Mouse (Mus musculus) limb, embryonic 14.5 days (tissue): ENCODE measurements at regions not wholly inside any gene's neighbourhood (a gene's known extent, or its start where the extent isn't known, plus 50 kb on each side); places are given as distances from the start of the nearest gene placed in this dataset.

Experiments
- ATAC-seq: fragments of 200-750 bp; cut with Nextera tagmentation; 2 replicates; pipeline ENCODE4 v1.8.0; 2017; ENCODE audit warnings: low read depth, moderate number of reproducible peaks, moderate TSS enrichment; ENCODE audit not compliant: low FRiP score
- DNase-seq: peaks from one replicate; pipeline ENCODE4 v3.0.0-alpha.2; 2015; ENCODE audit warnings: low spot score
- H3K27ac ChIP-seq: fragments of 300-500 bp; sonication (generic); replicated peaks from 2 replicates; pipeline ENCODE4 v1.5.1; 2014; ENCODE audit warnings: low read depth, mild to moderate bottlenecking, low read length, moderate library complexity, mixed read lengths
- H3K27me3 ChIP-seq: fragments of 300-500 bp; sonication (generic); 2 replicates; pipeline ENCODE4 v1.6.1; 2014; ENCODE audit warnings: low read length, mixed read lengths; ENCODE audit not compliant: control insufficient read depth, insufficient read depth
- H3K36me3 ChIP-seq: fragments of 300-500 bp; sonication (generic); 2 replicates; pipeline ENCODE4 v1.6.1; 2014; ENCODE audit warnings: mild to moderate bottlenecking, low read length, moderate library complexity, mixed read lengths; ENCODE audit not compliant: control insufficient read depth, insufficient read depth
- H3K4me1 ChIP-seq: fragments of 300-500 bp; sonication (generic); 2 replicates; pipeline ENCODE4 v1.6.1; 2014; ENCODE audit warnings: antibody characterized with exemption, low read length, mixed read lengths; ENCODE audit not compliant: control insufficient read depth, insufficient read depth
- H3K4me2 ChIP-seq: fragments of 300-500 bp; sonication (generic); replicated peaks from 2 replicates; pipeline ENCODE4 v1.6.1; 2014; ENCODE audit warnings: low read depth, mild to moderate bottlenecking, low read length, moderate library complexity; ENCODE audit not compliant: severe bottlenecking
- H3K4me3 ChIP-seq: fragments of 300-500 bp; sonication (generic); replicated peaks from 2 replicates; pipeline ENCODE4 v1.5.1; 2014; ENCODE audit warnings: low read length
- H3K9ac ChIP-seq: fragments of 300-500 bp; sonication (generic); 2 replicates; pipeline ENCODE4 v1.6.1; 2014; ENCODE audit warnings: mild to moderate bottlenecking, low read depth, low read length, moderate library complexity; ENCODE audit not compliant: severe bottlenecking
- H3K9me3 ChIP-seq: fragments of 300-500 bp; sonication (generic); 2 replicates; pipeline ENCODE4 v1.6.1; 2016; ENCODE audit warnings: low read length; ENCODE audit not compliant: control insufficient read depth
- POLR2A ChIP-seq: fragments of 200-500 bp; IDR thresholded peaks from 2 replicates; pipeline ENCODE4 v1.8.0; 2012; ENCODE audit warnings: inconsistent platforms, mild to moderate bottlenecking, moderate library complexity, borderline replicate concordance; ENCODE audit not compliant: insufficient read depth, insufficient read length; ENCODE audit errors: extremely low read depth
- WGBS: fragments of 180-500 bp; shearing (Covaris S2); extraction: QIAGEN DNeasy Blood & Tissue Kit; methylation state at CpG from one replicate; pipeline ENCODE4 v1.1.7; 2014; 5-methylcytosine and 5-hydroxymethylcytosine counted together

GRCm38 (mm10) chr9:91459921-91460320, 94.3 kb upstream of the Zic1 start:
- peak; percentile 58 for DNase-seq
- Histone ChIP-seq H3K9me3 (no peaks in the 10 kb centered on the region), H3K4me3 (no peak overlapping the region), H3K4me2 (no peak overlapping the region), H3K27me3 (no peaks in the 10 kb centered on the region), H3K9ac (no peak overlapping the region), H3K36me3 (no peaks in the 10 kb centered on the region), H3K27ac (no peak overlapping the region), H3K4me1 (no peaks in the 10 kb centered on the region)
- no peak for ATAC-seq
- TF ChIP-seq POLR2A = no peak
- 20% methylated on average over 2 of the region's 2 CpGs for WGBS

GRCm38 (mm10) chr9:91456843-91457242, 91.2 kb upstream of the Zic1 start:
- 61% methylated on average over 5 of the region's 5 CpGs for WGBS
- DNase-seq (no peak), ATAC-seq (no peak)
- H3K36me3 ChIP-seq = no peaks in the 10 kb centered on the region
- H3K4me3 ChIP-seq = no peak overlapping the region
- H3K4me1 ChIP-seq = no peaks in the 10 kb centered on the region
- no peak overlapping the region for H3K9ac ChIP-seq
- H3K27ac ChIP-seq = no peak overlapping the region
- no peaks in the 10 kb centered on the region for H3K27me3 ChIP-seq
- no peak for TF ChIP-seq POLR2A
- no peaks in the 10 kb centered on the region for H3K9me3 ChIP-seq
- H3K4me2 ChIP-seq = no peak overlapping the region

GRCm38 (mm10) chr9:91456253-91456823, 90.7 kb upstream of the Zic1 start:
- Histone ChIP-seq H3K36me3 (no peaks in the 10 kb centered on the region), H3K9ac (no peak overlapping the region), H3K27ac (no peak overlapping the region), H3K9me3 (no peaks in the 10 kb centered on the region), H3K27me3 (no peaks in the 10 kb centered on the region), H3K4me2 (no peak overlapping the region), H3K4me3 (no peak overlapping the region), H3K4me1 (no peaks in the 10 kb centered on the region)
- ATAC-seq = no peak
- TF ChIP-seq POLR2A = no peak
- DNase-seq = no peak
- 70% methylated on average over 1 of the region's 1 CpGs for WGBS

- DNase-seq (no peak), ATAC-seq (no peak)
- 73% methylated on average over 4 of the region's 4 CpGs for WGBS
Observed at GRCm38 (mm10) chr9:91439106-91439505, 73.5 kb upstream of the Zic1 start.

More at GRCm38 (mm10) chr9:91439106-91439505, 73.5 kb upstream of the Zic1 start:
- Histone ChIP-seq H3K4me2 (no peak overlapping the region), H3K36me3 (no peaks in the 10 kb centered on the region), H3K9me3 (no peaks in the 10 kb centered on the region), H3K27ac (no peak overlapping the region), H3K9ac (no peak overlapping the region), H3K27me3 (no peaks in the 10 kb centered on the region), H3K4me3 (no peak overlapping the region), H3K4me1 (no peaks in the 10 kb centered on the region)
- no peak for TF ChIP-seq POLR2A
